Mouse (Mus musculus) CH12.LX (cell line): ENCODE data around the gene Plac8.

Experiments
- CTCF ChIP-seq, 2 experiments: IDR thresholded peaks in 1 of 2; conservative IDR thresholded peaks in 1 of 2; 2 replicates each; pipeline ENCODE4 v1.5.1; 2011 to 2012; ENCODE audit warnings: low read depth in 2 of 2, low read length in 2 of 2, improper control_type of control experiment in 1 of 2, inconsistent platforms in 1 of 2, mild to moderate bottlenecking in 1 of 2, moderate library complexity in 1 of 2
- E2F4 ChIP-seq: IDR thresholded peaks from 2 replicates; pipeline ENCODE4 v1.6.1; 2011; ENCODE audit warnings: low read depth, low read length, improper control_type of control experiment; ENCODE audit not compliant: insufficient replicate concordance
- JUN ChIP-seq: IDR thresholded peaks from 2 replicates; pipeline ENCODE4 v1.6.1; 2011; ENCODE audit warnings: low read depth, mild to moderate bottlenecking, low read length, improper control_type of control experiment, moderate library complexity; ENCODE audit not compliant: insufficient read depth
- MAFK ChIP-seq: IDR thresholded peaks from 2 replicates; pipeline ENCODE4 v1.6.1; 2011; ENCODE audit warnings: low read length, improper control_type of control experiment; ENCODE audit not compliant: insufficient replicate concordance
- MAX ChIP-seq: IDR thresholded peaks from 2 replicates; pipeline ENCODE4 v1.6.1; 2011; ENCODE audit warnings: low read length, improper control_type of control experiment
- MYC ChIP-seq: IDR thresholded peaks from 2 replicates; pipeline ENCODE4 v1.6.1; 2011; ENCODE audit warnings: low read depth, mild to moderate bottlenecking, improper control_type of control experiment, low read length
- NELFE ChIP-seq: IDR thresholded peaks from 2 replicates; pipeline ENCODE4 v1.6.1; 2011; ENCODE audit warnings: low read depth, low read length, improper control_type of control experiment
- POLR2A ChIP-seq: IDR thresholded peaks from 2 replicates; pipeline ENCODE4 v1.6.1; 2011; ENCODE audit warnings: low read depth, mild to moderate bottlenecking, improper control_type of control experiment, low read length
- RAD21 ChIP-seq: IDR thresholded peaks from 2 replicates; pipeline ENCODE4 v1.6.1; 2011; ENCODE audit warnings: low read depth, mild to moderate bottlenecking, low read length, improper control_type of control experiment, moderate library complexity
- SMC3 ChIP-seq: IDR thresholded peaks from 2 replicates; pipeline ENCODE4 v1.6.1; 2011; ENCODE audit warnings: low read depth, low read length, improper control_type of control experiment
- USF1 ChIP-seq: IDR thresholded peaks from 2 replicates; pipeline ENCODE4 v1.6.1; 2014; ENCODE audit warnings: low read depth, mild to moderate bottlenecking, inconsistent platforms, low read length, improper control_type of control experiment
- ZC3H11A ChIP-seq: IDR thresholded peaks from 2 replicates; pipeline ENCODE4 v1.6.1; 2012; ENCODE audit warnings: low read depth, mild to moderate bottlenecking, inconsistent platforms, low read length, improper control_type of control experiment
- ZMIZ1 ChIP-seq: IDR thresholded peaks from 2 replicates; pipeline ENCODE4 v1.6.1; 2012; ENCODE audit warnings: low read depth, mild to moderate bottlenecking, inconsistent platforms, low read length, improper control_type of control experiment

DNA sequence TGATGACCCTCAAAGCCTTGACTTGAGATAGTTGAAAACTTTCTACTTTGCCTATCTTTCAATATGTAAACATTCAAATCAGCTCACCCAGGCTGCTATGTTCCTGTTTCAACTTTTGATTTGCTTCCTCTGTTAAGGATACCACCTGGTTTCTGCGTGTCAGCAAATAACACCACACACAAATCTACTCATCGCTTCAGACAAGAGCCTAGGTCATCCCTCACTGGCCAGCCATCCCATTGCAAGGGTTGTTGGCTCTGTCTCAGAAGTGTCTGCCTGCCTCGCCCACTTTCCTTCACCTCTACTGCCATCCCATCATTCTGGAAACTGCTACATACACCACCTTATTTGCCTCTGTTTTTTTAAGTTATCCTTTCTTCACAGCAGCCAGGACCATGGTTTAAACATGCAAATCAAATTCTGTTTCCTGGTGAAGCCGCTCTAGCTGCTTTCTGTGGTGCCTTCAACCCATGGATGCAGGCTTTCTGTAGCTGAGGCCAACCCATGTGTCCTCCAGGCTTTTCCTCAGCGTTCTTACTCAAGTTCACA, 6.9 kb upstream of the Plac8 start:
- TF ChIP-seq MAFK (peak; percentile 89), ZMIZ1 (no peak), MAX (peak; percentile 52; the same call in 1 of the 2 replicates), ZC3H11A (no peak), SMC3 (no peak), POLR2A (no peak), JUN (no peak), NELFE (no peak), RAD21 (no peak), E2F4 (no peak), CTCF (conservative IDR thresholded peaks at IDR 0.05 in 1 of 2, IDR thresholded peaks at IDR 0.05 in 1 of 2; ENCODE audit: low read depth in 2 of 2, low read length in 2 of 2) (no peak), MYC (no peak), USF1 (no peak)
